Mouse (Mus musculus): ENCODE measurements around the gene Rmnd1. TPM values are rescaled to one million over a fixed set of nuclear protein-coding genes. Genes with fewer than 3 reads are reported as not detected.

The Rmnd1 gene
- polyA plus RNA-seq, 1 experiment from 2014 or later = 39.1 TPM

Other genes with a start within 250 kb of the Rmnd1 start
- 69.9 and 76.2 TPM in 2 replicates for gene Akap12, start 166.0 kb downstream of the Rmnd1 start, polyA plus RNA-seq (2015; fragmentation: Nextera tagmentation; extraction: Ambion mirVana)
- 14.1 and 16.4 TPM in 2 replicates for gene Zbtb2, start 44.3 kb downstream of the Rmnd1 start, polyA plus RNA-seq (2015; fragmentation: Nextera tagmentation; extraction: Ambion mirVana)
- 19.5 and 22.3 TPM in 2 replicates for gene Armt1, start 79 bp upstream of the Rmnd1 start, polyA plus RNA-seq (2015; fragmentation: Nextera tagmentation; extraction: Ambion mirVana)
- gene Ccdc170, start 50.1 kb upstream of the Rmnd1 start, polyA plus RNA-seq (2015; fragmentation: Nextera tagmentation; extraction: Ambion mirVana) = 0.43 and 0.97 TPM in 2 replicates
- 0.36 and 0.54 TPM in 2 replicates for gene Esr1, start 179.2 kb upstream of the Rmnd1 start, polyA plus RNA-seq (2015; fragmentation: Nextera tagmentation; extraction: Ambion mirVana)